Mouse (Mus musculus) layer of hippocampus, adult 11-12 months (tissue): ENCODE data around the gene Nfic.

Experiments used
- DNase-seq: peaks from one replicate; pipeline ENCODE4 v3.0.0; 2022; ENCODE audit warnings: low spot score

Nfic gene

DNA sequence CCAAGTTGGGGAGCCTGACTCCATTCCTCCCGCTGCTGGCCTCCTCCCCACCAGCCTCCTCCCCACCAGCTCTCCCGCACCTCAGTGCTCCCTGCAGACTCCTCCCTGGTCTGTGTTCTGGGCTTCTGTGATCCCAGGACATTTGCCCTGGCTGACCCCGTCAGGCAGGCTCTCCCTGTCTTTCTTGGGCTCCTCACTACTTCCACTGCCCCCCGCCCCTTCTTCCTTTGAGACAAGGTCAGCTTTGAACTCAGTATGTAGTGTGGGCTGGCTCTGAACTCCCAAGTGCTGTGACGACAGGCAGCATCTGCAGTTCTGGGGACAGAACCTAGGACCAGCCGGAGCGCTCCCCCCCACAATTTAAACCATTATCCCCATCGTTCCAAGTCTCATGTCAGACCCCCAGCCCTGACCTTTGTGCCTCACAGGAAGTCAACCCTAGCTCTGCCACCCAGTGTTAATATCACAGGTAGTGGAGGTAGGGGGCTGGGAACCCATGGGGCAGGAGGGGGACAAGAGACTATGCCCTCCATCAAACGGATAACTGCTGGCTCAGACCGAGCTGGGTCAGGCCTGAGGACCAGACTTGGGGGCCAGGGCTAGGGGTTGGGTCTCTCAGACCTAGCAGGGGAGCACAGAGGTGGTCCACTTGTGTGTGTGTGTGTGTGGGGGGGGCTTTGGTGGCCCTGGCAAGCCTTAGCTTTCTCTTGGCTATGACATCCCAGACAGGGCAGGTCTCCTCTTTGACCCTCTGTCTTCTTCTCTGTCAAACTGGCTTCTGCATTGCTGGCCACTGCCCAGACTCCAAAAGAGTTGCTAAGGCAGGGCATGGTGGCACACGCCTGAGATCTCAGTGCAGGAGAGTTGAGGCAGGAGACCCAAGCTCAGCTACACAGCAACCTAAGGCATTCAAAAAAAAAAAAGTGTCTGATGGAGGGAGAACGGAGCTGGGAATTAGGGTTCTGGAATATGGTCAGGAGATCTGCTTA is 37.9 kb downstream of the Nfic start:
- no peak for DNase-seq

GRCm38 (mm10) chr10:81416581-81417226 is 38.7 kb downstream of the Nfic start:
- peak; percentile 91 for DNase-seq

DNA sequence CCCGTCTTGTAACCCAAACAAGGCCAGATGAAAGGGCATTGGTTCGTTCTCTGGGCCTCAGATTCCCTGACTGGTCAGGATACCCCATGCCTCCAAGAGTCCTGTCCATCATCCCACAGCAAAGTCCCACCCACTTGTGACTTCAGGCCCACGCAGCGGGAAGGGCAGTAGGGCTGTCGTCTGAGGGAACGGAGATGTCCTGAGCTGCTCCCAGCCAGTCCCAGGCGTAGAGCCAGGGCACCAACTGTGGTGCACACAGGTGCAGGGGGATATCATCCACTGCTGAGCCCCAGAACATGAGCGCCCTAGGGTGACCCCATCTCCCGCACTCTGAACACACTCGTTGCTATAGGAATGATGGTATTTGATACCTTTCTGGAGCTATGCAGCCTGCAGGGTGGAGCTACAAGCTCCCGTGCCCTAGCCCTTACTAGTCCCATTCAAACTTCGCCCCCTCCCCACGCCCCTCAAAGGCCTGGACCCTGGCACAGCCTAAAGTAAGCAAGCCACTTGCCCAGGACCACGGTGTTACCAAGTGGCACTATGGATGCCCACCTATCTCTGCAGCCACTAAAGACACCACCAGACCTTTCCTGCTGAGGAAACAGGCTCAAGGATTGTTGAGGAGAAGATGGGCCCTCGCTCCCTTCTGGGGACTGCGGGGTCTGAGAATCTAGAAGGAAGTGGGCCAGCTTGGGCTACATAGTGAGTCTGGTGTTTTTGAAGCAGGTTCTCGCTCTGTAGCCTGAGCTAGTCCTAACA is 39.7 kb downstream of the Nfic start:
- DNase-seq = no peak

DNA sequence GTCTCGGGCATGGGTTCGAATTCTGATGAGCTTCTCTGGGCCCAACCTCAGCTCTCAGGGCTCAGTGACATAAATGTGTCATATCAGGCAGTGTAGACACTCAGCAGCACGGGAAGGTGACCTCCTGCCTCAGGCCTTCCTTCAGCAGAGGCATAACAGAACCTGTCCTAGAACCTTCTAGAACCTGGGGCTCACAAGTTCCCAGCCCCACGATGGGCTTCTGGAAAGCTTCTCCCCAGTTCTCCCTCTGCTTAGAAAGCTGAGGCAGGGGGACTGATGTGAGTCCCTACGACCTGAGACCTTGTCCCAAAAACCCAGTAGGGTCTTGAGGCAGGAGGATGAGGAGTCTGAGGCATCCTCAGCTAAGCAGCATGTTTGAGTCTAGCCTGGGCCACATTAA is 40.3 kb downstream of the Nfic start:
- DNase-seq = no peak

- no peak for DNase-seq
Observed at GRCm38 (mm10) chr10:81414682-81415081, 40.8 kb downstream of the Nfic start.

DNA sequence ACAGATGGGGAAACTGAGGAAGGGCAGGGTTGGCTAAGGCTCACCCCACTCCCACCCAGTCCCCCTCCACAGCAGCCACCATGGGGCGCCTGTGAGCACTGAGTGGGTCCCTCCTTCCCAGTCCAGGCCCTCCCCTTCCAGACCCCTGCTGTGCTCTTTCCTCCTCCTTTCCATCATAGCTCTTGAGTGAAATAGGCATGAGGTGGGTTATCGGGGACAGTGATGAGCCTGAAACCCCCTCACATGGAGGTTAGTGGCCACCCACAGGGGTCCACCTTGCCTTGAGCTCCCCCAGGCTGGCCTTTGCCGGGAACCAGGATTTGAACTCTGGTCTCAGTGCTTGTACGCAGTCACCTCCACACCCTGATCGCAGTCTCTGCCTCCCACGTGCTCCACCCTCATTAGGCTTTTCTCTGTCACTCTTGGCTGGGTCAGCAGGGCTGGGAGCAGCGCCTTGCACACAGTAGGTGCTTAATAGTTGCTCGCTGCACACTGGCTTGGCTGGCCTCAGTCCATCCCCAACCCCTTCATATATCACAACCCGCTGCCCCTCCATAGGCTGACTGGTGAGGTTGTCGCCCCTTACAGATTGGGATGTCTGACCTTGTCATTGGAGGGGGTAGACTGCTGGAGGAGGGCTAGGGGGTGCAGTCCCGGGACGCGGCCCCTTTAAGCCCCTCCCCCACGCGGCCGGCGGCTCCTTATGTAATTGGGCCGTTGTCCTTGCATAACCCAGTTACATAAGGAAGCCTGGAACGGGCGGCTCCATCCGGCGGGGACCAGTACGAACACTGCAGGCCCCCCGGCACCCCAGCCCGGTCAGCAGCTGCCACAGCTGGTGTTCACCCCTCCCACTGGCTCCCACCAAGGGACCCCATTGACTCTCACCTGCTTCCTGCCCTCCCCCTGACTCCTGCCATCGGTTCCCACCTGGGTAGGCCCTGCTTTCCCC is 41.8 kb downstream of the Nfic start:
- peak; percentile 88 for DNase-seq

GRCm38 (mm10) chr10:81412586-81413309 is 42.7 kb downstream of the Nfic start:
- DNase-seq = no peak

GRCm38 (mm10) chr10:81411471-81412400 is 43.7 kb downstream of the Nfic start:
- DNase-seq = peak; percentile 80

- DNase-seq = no peak
Observed at GRCm38 (mm10) chr10:81410981-81411380, 44.5 kb downstream of the Nfic start.

DNA sequence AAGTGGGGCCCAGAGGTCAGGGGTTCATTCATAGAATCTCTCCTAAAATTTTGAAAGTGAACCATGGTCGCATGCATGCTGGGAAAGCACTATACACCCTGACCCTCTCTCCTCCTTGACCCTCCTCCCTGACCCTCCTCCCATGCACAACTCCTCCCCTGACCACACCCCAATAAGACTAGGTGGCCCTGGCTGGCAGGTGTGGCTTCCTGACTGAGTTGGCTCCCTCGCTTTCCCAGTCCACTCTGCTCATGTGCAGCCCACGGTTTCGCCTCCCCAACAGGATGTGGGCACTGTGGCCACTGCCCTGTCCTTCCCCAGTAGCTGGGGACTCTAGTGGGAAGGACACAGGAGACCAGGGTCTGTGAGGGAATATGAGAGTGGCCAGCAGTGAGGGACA is 45.1 kb downstream of the Nfic start:
- no peak for DNase-seq

DNA sequence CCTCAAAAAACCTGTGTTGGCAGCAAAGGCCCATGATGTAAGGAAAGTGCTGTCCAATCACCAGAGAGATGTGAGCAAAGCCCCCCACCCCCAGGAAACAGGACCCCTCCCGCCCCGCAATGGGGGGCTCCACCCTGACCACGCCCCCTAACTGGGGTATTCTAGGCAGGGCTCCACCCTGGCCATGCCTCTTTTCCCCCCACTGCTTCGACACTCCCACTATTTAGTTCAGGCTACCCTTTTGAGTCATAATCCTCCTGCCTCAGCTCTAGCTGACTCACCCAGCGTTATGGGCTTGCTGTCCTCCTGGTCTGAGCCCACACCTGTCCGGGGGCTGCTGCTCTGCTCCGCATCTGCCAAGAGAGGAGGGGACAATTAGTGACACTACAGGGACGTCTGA is 46.1 kb downstream of the Nfic start:
- no peak for DNase-seq

DNA sequence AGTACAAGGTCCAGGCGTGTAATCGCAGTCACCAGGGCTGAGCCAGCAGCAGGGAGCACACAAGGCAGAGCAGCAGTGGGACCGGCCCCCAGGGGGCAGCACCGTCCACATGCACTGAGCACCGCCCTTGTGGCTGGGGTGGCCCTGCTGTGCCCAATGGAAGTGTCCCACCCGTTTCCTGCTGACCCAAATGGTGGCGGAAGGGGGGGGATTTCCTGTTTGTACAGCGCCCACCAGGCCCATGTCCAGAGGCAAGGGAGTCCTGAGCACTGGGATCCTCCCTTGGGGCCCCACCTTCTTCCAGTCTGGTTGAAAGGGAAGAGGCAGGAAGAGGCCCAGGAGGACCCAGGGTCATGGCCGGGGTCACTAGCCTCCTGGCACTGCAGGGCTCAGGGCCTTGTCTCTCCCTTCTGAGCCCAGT is 46.6 kb downstream of the Nfic start:
- DNase-seq = peak; percentile 83

GRCm38 (mm10) chr10:81408424-81408729 is 47.1 kb downstream of the Nfic start:
- no peak for DNase-seq

DNA sequence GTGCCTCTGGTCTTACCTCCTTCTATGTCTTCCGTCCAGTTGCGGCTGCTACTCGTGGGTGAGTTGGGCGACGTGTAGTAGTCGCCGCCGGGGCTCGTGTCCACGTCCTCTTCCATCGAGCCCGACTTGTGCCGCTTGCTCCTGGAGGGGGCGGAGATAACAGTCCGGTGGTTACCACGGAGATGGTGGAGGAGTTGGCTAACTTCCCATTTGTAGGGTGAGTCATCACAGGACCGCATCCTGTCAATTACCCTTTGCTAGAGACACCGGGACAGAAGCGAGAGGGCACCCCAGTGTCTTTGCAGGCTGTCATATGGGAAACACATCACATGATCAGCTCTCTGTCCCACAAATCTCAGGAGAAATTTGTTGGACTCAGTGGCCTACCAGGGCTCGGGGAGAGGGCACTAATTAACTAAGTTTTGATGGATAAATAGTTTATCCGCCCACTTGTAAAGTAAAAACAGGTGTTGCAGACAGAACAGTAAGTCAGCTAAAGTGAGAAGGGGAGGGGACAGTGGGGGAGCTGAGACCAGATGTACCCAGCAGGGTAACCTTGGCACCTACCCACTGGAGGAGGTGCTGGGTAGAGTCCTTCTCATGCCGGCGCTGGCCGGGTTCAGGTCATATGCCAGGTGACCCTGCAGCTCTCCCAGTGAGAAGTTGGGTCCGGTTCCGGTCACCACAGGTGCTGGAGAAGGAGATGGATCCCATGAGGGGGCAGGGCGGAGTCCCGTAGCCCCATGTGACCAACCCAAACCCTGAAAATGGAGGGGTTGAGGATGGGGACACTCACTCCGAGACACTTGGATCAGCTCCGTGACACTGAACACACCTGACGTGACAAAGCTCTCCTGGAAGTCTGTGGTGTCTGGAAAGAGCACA is 47.7 kb downstream of the Nfic start:
- DNase-seq = peak; percentile 82

GRCm38 (mm10) chr10:81406504-81407440 is 48.7 kb downstream of the Nfic start:
- no peak for DNase-seq

DNA sequence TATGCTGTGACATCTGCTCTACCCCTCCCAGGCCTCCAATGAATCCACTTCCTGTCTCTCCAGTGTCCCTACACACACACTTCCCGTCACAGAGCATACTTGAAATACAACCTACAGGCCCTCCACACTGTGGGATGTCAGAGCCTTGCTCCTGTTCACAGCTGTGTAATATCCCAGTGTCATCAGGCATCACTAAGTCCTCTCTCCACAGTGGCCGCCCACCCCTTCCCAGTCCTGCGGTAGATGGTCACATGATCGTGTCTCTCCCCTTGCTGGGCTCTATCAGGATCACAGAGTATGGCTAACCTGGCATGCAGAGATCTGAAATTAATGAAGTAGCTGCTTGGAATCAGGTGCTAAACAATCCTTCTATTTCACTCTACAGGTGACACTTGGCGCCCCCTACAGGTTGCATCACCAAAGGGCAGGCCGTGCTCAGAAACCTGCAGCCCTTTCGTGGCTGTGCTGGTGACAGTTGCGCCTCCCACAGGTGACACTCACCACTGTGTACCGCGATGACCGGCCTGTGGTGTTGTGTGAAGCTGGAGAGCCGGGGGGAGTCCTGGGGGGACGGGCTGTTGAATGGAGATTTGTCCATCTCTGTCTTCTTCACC is 49.7 kb downstream of the Nfic start:
- peak; percentile 73 for DNase-seq

DNA sequence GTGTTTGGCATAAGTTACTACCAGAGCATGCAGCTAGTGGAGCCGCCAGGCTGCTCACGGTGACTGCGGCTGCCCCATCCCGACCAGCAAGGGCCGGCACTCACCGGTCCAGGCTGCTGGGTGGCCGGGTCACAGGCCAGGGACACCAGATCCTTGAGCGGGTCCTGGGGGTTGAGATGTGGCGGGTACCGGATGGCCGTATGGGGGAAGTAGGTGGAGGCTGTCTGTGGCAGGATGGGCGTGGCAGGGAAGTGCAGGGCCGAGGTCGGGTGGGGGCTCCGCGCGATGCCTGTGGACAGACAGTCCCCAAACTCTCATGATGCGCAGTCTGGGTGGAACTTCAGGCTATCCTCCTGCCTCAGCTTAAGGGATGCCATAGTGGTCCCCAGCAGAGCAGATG is 50.7 kb downstream of the Nfic start:
- DNase-seq = no peak
